Mouse (Mus musculus) adrenal gland, postnatal 4 days (tissue): ENCODE measurements around the gene Nudt4. TPM values are rescaled to one million over a fixed set of nuclear protein-coding genes. Genes with fewer than 3 reads are reported as not detected.

Experiments
- DNase-seq, 2 experiments: peaks; one replicate each; pipeline ENCODE4 v3.0.0; 2021 to 2022; ENCODE audit warnings: low spot score in 2 of 2, mixed read lengths in 2 of 2
- total RNA-seq, 2 experiments: library from RNA; stranded (reverse); gene quantifications; 2 replicates each; pipeline ENCODE4 v1.2.3; 2021

The Nudt4 gene
- total RNA-seq, 2 experiments from 2014 or later = 126 to 147 TPM

DNA sequence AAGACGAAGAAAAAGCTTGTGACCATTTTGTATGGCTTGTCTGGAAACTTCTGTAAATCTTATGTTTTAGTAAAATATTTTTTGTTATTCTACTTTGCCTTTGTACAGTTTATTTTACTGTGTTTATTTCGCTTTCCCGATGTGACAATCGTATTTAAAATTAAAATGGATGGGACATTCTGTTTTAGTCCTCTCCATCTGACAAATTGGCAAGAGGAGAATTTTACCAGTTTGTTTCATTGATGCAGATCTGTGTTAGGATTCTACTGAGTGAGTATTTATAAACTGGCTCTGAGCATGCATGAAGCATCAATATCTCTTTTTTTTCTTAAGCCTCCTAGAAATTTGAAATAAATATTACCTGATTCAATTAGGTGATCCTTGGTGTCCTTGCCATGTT lies 21.0 kb downstream of the Nudt4 start:
- DNase-seq = no peak

DNA sequence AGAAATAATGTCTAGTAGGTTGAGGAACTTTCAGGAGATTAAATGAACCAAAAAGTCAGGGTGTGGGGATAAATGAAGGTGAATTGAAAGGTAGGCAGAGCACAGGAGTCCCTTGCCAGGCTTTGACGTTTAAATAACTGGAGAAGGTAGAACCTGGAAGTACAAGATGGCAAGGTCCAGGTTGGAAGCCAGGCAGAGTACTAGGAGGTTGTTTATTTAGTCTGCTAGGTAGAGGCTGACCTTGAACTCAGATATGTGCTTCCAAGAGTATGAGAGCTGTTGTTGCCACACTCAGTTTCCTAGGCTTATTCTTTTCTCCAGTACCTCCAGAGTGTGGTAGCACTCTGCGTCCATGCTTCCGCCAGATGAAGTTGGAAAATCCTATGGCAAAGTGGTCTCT lies 24.1 kb downstream of the Nudt4 start:
- no peak for DNase-seq

GRCm38 (mm10) chr10:95539260-95539659 lies 24.7 kb downstream of the Nudt4 start:
- DNase-seq = no peak

GRCm38 (mm10) chr10:95536222-95536541 lies 27.8 kb downstream of the Nudt4 start:
- no peak for DNase-seq

GRCm38 (mm10) chr10:95535399-95536221 lies 28.3 kb downstream of the Nudt4 start:
- DNase-seq = no peak

DNA sequence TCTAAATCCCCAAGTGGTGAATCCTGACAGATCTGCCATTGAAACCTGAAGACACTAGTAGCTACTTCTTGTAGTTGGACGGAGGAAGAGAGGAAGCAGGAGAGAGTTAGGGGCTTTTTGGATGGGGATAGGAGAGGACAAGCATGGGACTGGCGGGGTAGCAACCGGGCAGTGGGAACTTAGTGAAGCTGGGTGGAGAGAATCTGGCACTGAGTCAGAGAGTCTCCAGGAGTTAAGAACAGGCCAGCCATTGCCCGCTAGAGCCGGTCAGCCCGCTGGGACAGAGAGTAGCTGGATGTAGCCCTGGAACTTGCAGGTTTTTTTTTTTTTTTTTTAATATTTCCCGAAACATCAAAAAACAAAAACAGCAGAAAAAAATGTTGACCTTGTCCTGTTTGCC lies 30.6 kb downstream of the Nudt4 start:
- no peak for DNase-seq

DNA sequence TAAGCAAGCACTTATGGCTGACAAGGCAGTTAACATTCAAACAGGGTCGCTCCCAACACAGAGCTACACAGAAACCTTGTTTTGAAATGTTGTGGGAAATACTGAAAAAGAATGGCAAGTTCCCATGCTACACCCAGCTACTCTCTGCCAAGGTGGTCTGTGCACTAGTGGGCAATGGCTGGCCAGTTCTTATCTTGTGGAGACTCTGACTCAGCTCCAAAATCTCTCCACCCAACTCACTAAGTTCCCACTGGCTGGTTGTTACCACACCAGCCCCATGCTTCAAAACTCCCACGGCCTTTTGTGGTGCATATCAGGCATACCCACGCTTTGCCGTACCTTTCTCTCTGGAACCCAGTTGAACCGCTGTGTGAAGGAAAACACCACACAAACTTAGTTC lies 31.0 kb downstream of the Nudt4 start:
- no peak for DNase-seq

- no peak for DNase-seq
These were observed 33.3 kb downstream of the Nudt4 start for GRCm38 (mm10) chr10:95530551-95531121.

- no peak for DNase-seq
These were observed 37.3 kb downstream of the Nudt4 start for GRCm38 (mm10) chr10:95526495-95527122.

- DNase-seq = no peak
These were observed 38.1 kb downstream of the Nudt4 start for GRCm38 (mm10) chr10:95525871-95526270.

GRCm38 (mm10) chr10:95525037-95525675 lies 38.8 kb downstream of the Nudt4 start:
- no peak for DNase-seq

GRCm38 (mm10) chr10:95517656-95518055 lies 46.3 kb downstream of the Nudt4 start:
- DNase-seq = no peak

DNA sequence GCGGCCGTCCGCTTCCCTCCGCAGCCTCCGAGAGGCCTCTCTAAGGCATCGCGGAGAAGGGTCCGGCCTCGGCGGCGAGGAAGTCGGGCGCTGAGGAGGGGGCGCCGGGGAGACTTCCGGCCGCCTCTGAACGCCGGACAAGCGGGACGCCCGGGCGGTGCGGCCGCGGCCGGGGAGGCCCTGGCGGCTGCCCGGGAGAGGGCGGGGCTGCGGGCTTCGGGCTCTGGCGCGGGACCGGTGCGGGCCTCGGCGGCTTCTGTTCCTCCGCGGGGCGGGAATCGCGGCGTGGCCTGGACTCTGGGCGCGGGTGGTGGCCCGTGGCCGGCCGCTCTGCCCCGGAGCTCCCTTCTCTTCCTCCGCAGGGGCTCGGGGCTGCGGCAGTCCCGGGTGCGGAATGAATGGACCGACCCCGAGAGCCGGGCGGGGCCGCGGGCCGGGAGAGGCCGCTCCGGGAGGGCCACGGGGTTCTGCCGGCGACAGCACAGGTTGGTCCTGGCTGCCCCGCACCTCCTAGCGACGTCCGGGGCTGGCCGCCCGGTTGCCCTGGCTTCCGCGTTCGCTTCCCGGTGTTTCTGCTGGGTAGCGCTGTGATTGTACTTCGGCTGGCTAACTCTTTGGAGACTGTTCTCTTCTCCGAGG lies 48.5 kb downstream of the Nudt4 start:
- DNase-seq = peak; percentile 10 to 24

GRCm38 (mm10) chr10:95514656-95515292 lies 49.2 kb downstream of the Nudt4 start, which contains the start of gene Ube2n:
TSS of gene Ube2n (plus strand) at chr10:95515145.
- peak; percentile 89 to 97 for DNase-seq

GRCm38 (mm10) chr10:95513768-95514556 lies 50.0 kb downstream of the Nudt4 start:
- no peak for DNase-seq

DNA sequence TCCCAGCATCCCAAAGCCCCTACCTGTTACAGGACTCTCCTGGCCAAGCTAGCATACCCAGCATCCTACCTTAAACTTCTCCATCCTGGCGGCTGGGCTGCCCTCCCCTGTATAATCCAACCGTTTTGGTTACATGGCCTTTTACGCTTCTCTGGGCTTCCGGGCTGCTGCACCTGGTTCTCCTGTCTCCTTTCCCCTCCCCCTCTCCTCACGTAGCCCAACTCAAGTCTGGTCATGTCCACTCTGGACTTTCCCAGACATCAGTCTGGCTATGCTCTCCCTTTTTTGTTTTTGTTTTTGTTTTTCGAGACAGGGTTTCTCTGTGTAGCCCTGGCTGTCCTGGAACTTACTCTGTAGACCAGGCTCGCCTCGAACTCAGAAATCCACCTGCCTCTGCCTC lies 51.3 kb downstream of the Nudt4 start:
- DNase-seq = no peak

- no peak for DNase-seq
These were observed 54.7 kb downstream of the Nudt4 start for GRCm38 (mm10) chr10:95509263-95509662.

DNA sequence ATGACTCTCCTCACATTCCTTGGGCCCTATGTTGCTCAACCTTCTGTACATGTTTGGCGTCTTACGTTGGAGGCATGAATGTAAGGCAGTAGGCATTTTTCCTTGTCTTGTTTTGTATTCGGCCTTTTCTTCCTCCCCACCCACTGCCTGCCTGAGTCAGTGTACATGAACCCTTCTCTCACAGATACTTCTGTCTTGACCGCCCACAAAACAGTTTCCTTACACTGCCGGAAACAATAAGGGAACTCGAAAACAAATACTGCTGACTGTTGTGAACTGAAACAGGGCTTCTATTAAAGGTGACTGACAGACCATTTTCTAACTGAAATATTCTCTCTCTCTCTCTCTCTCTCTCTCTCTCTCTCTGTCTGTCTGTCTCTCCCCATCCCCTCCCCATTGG lies 55.2 kb downstream of the Nudt4 start:
- DNase-seq = no peak

DNA sequence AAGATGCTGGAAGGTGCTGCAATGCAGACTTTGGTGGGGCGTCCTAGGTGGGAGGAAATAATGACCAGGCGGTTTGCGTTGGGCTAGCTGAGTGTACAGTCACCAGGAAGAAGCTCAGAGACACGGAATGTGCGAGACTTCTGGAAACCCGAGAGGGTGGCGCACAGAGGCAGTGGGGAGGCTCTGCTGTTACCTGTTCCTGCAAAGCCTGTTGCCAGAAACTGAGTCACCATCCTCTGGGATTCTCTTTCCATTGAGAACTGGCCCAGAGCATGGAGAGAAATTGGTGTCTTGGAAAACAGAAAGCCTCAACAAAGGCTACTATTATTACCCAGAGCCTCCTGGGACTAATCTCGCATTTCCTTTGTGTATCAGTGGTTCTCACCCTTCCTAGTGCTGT lies 55.8 kb downstream of the Nudt4 start:
- DNase-seq = no peak

DNA sequence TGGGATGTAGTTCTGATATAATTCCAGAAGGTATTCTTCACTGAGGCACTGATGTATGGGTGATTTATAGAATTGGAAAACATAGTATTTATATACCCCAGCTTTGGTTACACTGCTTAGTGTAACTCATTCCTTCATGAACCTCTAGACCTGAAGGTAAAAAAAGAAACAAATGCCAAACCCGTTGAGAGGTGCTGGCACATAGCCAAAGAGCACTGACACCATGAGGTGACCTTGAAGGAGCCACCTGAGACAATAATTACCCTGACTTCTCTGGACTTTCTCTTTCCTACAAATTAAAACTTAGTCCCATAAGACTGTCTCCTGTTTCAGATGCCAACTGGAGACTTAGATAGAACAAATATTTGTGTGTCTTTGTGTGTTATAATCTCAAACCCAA lies 59.6 kb downstream of the Nudt4 start:
- no peak for DNase-seq
